Mouse (Mus musculus) adrenal gland, postnatal 4 days (tissue): ENCODE measurements around the gene Pira2. TPM values are rescaled to one million over a fixed set of nuclear protein-coding genes. Genes with fewer than 3 reads are reported as not detected.
"Not testable (repeated sequence)": the region's sequence is repeated elsewhere in the genome, so short reads cannot be mapped to it uniquely, and the experiment has no call there.

ENCODE experiments used
- DNase-seq, 2 experiments: peaks; one replicate each; pipeline ENCODE4 v3.0.0; 2021 to 2022; ENCODE audit warnings: low spot score in 2 of 2, mixed read lengths in 2 of 2
- long read RNA-seq, 2 experiments: library from polyadenylated mRNA; stranded (forward); transcript quantifications; one replicate each; pipeline ENCODE4 v2.0.0; 2021
- total RNA-seq, 2 experiments: library from RNA; stranded (reverse); gene quantifications; 2 replicates each; pipeline ENCODE4 v1.2.3; 2021

Pira2 gene
- total RNA-seq, result under 1 TPM; 0.25 to 0.40 TPM
- long read RNA-seq, experiment 1, partial matches to known transcripts, result 1 of 1 reads
- long read RNA-seq, experiment 1, other reads (novel, unspliced or antisense), result 0 of 1 reads
- long read RNA-seq, experiment 2, result 0 reads

GRCm38 (mm10) chr7:3844951-3845350, at the start of gene Pira2:
Gene Pira2, minus strand, starts transcription at chr7:3845051.
- DNase-seq, result not testable (repeated sequence)

DNA sequence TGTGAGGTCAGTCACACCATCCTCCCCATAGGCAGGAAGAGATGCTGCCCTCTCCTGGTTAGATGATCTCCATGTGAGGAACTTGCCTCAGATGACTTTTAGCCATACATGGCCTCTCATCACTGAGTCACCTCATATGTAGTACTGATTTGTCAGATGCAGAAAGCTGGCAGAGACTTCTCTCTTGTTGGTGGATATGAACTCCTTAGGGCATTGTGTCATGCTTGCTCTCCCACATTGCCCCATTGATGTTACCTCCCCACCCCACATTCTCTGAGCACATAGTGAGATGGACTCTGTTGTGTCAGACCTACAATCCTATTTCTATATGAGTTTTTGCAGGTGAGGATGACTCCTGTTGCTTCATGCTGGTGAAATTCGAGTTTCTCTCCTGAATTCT, 30.2 kb upstream of the Pira2 start:
- DNase-seq, result not testable (repeated sequence)

- not testable (repeated sequence) for DNase-seq
These were observed 7.0 kb downstream of the Pira2 start for GRCm38 (mm10) chr7:3837854-3838253.

- not testable (repeated sequence) for DNase-seq
These were observed 14.2 kb downstream of the Pira2 start for GRCm38 (mm10) chr7:3830633-3831032.

GRCm38 (mm10) chr7:3825599-3825998, 19.3 kb downstream of the Pira2 start, which contains the start of gene Gm15448:
Gene Gm15448, minus strand, starts transcription at chr7:3825687.
- not testable (repeated sequence) for DNase-seq

- DNase-seq, result not testable (repeated sequence)
These were observed 32.9 kb downstream of the Pira2 start for GRCm38 (mm10) chr7:3811912-3812311.

DNA sequence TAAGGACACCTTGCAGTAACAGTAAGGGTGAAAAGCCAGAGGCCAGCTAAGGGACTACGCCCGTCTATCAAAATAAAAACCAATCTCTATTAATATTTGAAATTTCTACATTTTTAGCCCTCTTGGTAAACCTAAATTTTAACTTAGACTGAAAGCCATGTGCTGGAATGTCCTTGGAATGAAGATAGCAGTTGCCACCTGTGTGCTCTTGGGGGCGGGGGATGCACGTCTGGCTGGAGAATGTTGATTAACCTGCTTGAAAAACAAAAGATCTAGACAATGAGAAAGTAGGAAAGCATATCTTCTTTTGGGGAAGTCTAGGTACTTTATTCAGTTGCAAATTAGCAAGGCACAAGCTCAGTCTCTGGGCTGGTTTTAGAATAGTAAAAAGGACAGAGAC, 41.9 kb downstream of the Pira2 start:
- DNase-seq, result not testable (repeated sequence)

- not testable (repeated sequence) for DNase-seq
These were observed 44.9 kb downstream of the Pira2 start for GRCm38 (mm10) chr7:3799940-3800339.

GRCm38 (mm10) chr7:3796286-3796685, 48.6 kb downstream of the Pira2 start:
- DNase-seq, result not testable (repeated sequence)

Other genes starting within 250 kb of the Pira2 start
- under 1 TPM; 0.28 TPM for gene Oscar, start 228.9 kb downstream of the Pira2 start, total RNA-seq
- 100 to 1,000 TPM; 536 to 561 TPM for gene Ndufa3, start 227.7 kb downstream of the Pira2 start, total RNA-seq
- gene Tfpt, start 215.1 kb downstream of the Pira2 start, total RNA-seq, result 10 to 100 TPM; 31.8 to 35.5 TPM
- 10 to 100 TPM; 54.7 to 59.0 TPM for gene Prpf31, start 215.1 kb downstream of the Pira2 start, total RNA-seq
- 10 to 100 TPM; 65.7 to 68.9 TPM for gene Cnot3, start 199.8 kb downstream of the Pira2 start, total RNA-seq
- 10 to 100 TPM in 1 of 2 experiments, 1 to 10 TPM in 1; 9.6 to 10.4 TPM for gene Leng1, start 179.2 kb downstream of the Pira2 start, total RNA-seq
- 10 to 100 TPM; 11.4 to 17.7 TPM for gene Tmc4, start 167.5 kb downstream of the Pira2 start, total RNA-seq
- 100 to 1,000 TPM; 136 to 145 TPM for gene Tsen34, start 152.2 kb downstream of the Pira2 start, total RNA-seq
- gene Mboat7, start 151.5 kb downstream of the Pira2 start, total RNA-seq, result 10 to 100 TPM; 67.0 to 68.6 TPM
- gene Rps9, start 141.1 kb downstream of the Pira2 start, total RNA-seq, result 1,000 to 10,000 TPM; 1,269 to 1,279 TPM
- gene Pirb, start 124.7 kb downstream of the Pira2 start, total RNA-seq, result 1 to 10 TPM; 2.3 to 2.5 TPM
- gene Gm15448, start 19.4 kb downstream of the Pira2 start, total RNA-seq, result 1 to 10 TPM in 1 of 2 experiments, under 1 TPM in 1; 0.59 to 1.0 TPM
- under 1 TPM in 1 of 2 experiments, not detected in 1; 0.56 TPM for gene Gm14548, start 53.1 kb upstream of the Pira2 start, total RNA-seq
- gene Lilra6, start 70.5 kb upstream of the Pira2 start, total RNA-seq, result under 1 TPM; 0.65 to 0.67 TPM
- gene Lair1, start 218.2 kb upstream of the Pira2 start, total RNA-seq, result 1 to 10 TPM; 1.6 to 1.9 TPM